Mouse (Mus musculus): ENCODE measurements around the gene Gbp2.

GRCm38 (mm10) chr3:142590431-142591067 lies 29.9 kb upstream of the Gbp2 start:
- TF ChIP-seq POLR2A (IDR thresholded peaks at IDR 0.05; ENCODE audit: extremely low read depth, insufficient read depth, low read length): no peak
- TF ChIP-seq CTCF (IDR thresholded peaks at IDR 0.05; ENCODE audit: low read depth, low read length): no peak
